Mouse (Mus musculus): ENCODE results near the gene Fcho1.

Gene Fcho1

DNA sequence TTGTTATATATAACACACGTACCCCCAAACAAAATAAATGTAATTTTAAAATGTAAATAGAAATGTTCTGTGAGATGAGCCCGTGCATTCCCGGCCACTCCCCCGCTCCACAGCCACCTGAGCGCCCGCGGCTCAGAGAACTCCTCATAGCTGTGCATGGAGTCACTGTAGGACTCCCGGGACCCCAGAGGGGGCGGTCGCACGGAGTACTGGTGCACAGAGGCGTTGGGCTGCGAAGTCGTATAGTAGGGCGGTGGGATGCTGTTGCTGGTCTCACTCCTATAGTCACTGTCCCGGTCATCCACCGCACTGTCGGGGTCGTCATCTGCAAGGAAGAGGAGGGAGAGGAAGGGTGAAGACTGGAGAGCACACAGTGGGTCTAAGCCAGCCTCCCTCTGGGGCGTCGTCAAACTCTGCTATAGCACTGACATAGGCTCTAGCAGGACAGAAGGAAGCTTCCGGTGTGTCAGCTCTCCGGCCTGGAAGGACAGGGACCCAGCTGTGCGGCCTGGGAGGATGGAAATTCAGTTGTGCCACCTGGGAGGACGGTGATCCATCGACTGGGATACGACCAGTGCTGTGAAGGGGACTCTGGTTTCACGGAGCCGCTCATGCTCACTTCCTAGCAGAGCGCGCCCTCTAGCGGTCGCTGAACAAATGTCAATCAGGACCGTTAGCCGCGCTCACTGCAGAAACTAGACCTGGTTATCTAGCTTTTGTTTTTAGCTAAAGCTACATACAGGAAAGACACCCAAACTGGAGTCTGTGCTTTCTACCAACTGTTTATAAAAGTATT lies 65.0 kb downstream of the Fcho1 start:
- peak; percentile 93 for DNase-seq (ENCODE audit: low read depth)

DNA sequence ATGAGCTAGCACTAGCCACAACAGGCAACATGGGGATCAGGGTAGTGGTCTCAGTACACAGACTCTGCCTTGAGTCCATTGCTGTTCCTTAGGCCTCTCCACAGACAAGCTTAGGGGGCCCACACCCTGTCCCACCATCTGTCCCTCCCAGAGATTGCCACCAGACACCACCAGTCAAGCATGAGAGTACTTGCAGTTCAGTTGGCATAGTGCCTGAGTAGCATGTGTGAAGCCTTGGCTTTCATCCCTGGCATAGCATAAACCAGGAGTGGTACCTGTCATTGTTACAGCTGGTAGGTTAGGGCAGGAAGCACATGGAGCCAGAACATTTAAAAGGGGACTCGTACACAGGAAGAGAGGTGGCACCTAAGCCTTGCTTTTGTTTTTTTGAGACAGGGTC lies 65.8 kb downstream of the Fcho1 start:
- no peak for DNase-seq (ENCODE audit: low read depth)

DNA sequence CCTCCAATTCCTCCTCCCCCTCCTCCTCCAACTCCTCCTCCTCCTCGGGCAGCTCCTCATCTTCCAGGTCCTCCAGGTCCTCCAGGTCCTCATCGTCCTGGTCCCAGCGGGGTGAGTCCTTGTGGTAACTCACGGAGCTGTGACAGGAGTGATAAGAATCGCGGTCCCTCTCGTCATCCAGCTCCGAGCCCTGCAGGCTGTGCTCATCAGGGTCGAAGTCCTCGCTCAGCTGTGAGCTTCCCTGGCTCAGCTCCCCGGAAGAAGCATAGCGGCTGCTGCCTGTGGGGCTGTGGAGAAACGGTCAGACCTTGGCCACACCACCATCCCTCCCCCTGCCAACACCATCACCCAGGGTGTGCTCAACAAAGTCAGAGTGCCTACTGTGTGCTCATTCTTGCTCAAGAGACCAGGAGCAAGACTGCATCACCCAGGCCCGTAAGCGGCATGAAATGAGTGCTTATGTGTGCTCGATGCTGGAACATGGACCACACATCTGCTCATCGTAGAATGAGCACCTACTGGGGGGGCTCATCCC lies 66.9 kb downstream of the Fcho1 start:
- DNase-seq (ENCODE audit: low read depth), result no peak

Measured in naive thymus-derived CD4-positive, alpha-beta T cell, adult 2 months (primary cell).